Mouse (Mus musculus) limb, embryonic 11.5 days (tissue): ENCODE data around the gene Gcnt1. TPM values are rescaled to one million over a fixed set of nuclear protein-coding genes. Genes with fewer than 3 reads are reported as not detected.

Experiments
- ATAC-seq: fragments of 200-750 bp; cut with Nextera tagmentation; 2 replicates; pipeline ENCODE4 v1.8.0; 2017; ENCODE audit warnings: low read depth; ENCODE audit not compliant: insufficient number of reproducible peaks, low FRiP score, low TSS enrichment
- DNase-seq: peaks from one replicate; pipeline ENCODE4 v3.0.0-alpha.2; 2015; ENCODE audit warnings: low spot score
- H3K27ac ChIP-seq: fragments of 300-500 bp; sonication (generic); replicated peaks from 2 replicates; pipeline ENCODE4 v1.5.1; 2014; ENCODE audit warnings: low read depth, mild to moderate bottlenecking, low read length
- H3K27me3 ChIP-seq: fragments of 300-500 bp; sonication (generic); 2 replicates; pipeline ENCODE4 v1.6.1; 2014; ENCODE audit warnings: mild to moderate bottlenecking, low read length, mixed read lengths; ENCODE audit not compliant: control insufficient read depth, insufficient read depth
- H3K36me3 ChIP-seq: fragments of 300-500 bp; sonication (generic); 2 replicates; pipeline ENCODE4 v1.6.1; 2014; ENCODE audit warnings: mild to moderate bottlenecking, low read length, moderate library complexity, mixed read lengths; ENCODE audit not compliant: control insufficient read depth, insufficient read depth
- H3K4me1 ChIP-seq: fragments of 300-500 bp; sonication (generic); 2 replicates; pipeline ENCODE4 v1.6.1; 2014; ENCODE audit warnings: low read length, mixed read lengths; ENCODE audit not compliant: control insufficient read depth, insufficient read depth
- H3K4me2 ChIP-seq: fragments of 300-500 bp; sonication (generic); 2 replicates; pipeline ENCODE4 v1.6.1; 2014; ENCODE audit warnings: low read depth, mild to moderate bottlenecking, moderate library complexity; ENCODE audit not compliant: severe bottlenecking
- H3K4me3 ChIP-seq: fragments of 300-500 bp; sonication (generic); 2 replicates; pipeline ENCODE4 v1.5.1; 2014; ENCODE audit warnings: low read depth, low read length
- H3K9ac ChIP-seq: fragments of 300-500 bp; sonication (generic); 2 replicates; pipeline ENCODE4 v1.6.1; 2014; ENCODE audit warnings: mild to moderate bottlenecking, low read length
- H3K9me3 ChIP-seq: fragments of 300-500 bp; sonication (generic); 2 replicates; pipeline ENCODE4 v1.6.1; 2016; ENCODE audit warnings: low read length; ENCODE audit not compliant: control insufficient read depth
- WGBS: fragments of 180-500 bp; shearing (Covaris S2); extraction: QIAGEN DNeasy Blood & Tissue Kit; methylation state at CpG from one replicate; pipeline ENCODE4 v1.1.7; 2014; 5-methylcytosine and 5-hydroxymethylcytosine counted together
- polyA plus RNA-seq: library from polyadenylated mRNA; unstranded; fragments of >200 nt; fragmentation: Nextera tagmentation; extraction: Ambion mirVana; gene quantifications from 2 replicates; pipeline ENCODE4 v1.2.1, GENCODE M21; 2014

Gcnt1 gene
- polyA plus RNA-seq, 1 experiment from 2014 or later = 5.3 TPM

DNA sequence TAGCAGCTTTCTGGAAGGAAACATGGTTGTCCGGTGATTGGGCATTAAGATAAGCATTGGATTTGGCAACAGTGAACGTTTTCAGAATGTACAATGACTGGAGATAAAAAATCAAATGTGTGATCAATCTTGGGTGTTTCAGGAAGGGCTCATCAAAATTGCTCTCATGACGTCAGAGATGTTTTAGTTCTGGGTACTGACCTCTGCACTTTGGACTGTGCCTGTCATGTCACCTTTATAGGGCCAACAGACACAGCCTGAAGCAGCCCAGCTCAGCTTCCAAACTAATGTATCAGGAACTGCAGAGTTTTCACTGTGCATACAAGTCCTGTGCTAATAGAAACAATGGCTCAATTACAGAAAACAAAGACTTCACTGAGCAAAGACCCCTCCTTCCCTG is 89.3 kb downstream of the Gcnt1 start:
- Histone ChIP-seq H3K36me3 (no peaks in the 10 kb centered on the region), H3K9me3 (no peaks in the 10 kb centered on the region), H3K9ac (no peak overlapping the region), H3K4me2 (no peak overlapping the region), H3K4me3 (no peak overlapping the region), H3K27ac (no peak overlapping the region), H3K27me3 (no peaks in the 10 kb centered on the region), H3K4me1 (no peaks in the 10 kb centered on the region)
- WGBS = 76% methylated on average over 3 of the region's 3 CpGs
- DNase-seq (no peak), ATAC-seq (no peak)

- ATAC-seq (no peak), DNase-seq (no peak)
- no peaks in the 10 kb centered on the region for H3K27me3 ChIP-seq
- no peaks in the 10 kb centered on the region for H3K9me3 ChIP-seq
- WGBS = 90% methylated on average over 4 of the region's 4 CpGs
- no peaks in the 10 kb centered on the region for H3K36me3 ChIP-seq
- H3K4me3 ChIP-seq = no peak overlapping the region
- H3K4me2 ChIP-seq = no peak overlapping the region
- H3K27ac ChIP-seq = no peak overlapping the region
- H3K9ac ChIP-seq = no peak overlapping the region
- no peaks in the 10 kb centered on the region for H3K4me1 ChIP-seq
Observed at GRCm38 (mm10) chr19:17278381-17279051, 94.1 kb downstream of the Gcnt1 start.

Other genes with a start within 250 kb of the Gcnt1 start
- 63.6 and 68.7 TPM in 2 replicates for gene Rfk, start 21.2 kb upstream of the Gcnt1 start, polyA plus RNA-seq